Mouse (Mus musculus) stomach, postnatal 0 days (tissue): ENCODE measurements at regions not wholly inside any gene's neighbourhood (a gene's known extent, or its start where the extent isn't known, plus 50 kb on each side); places are given as distances from the start of the nearest gene placed in this dataset.

ENCODE experiments used
- ATAC-seq: fragments of 200-750 bp; cut with Nextera tagmentation; 2 replicates; pipeline ENCODE4 v1.8.0; 2017; ENCODE audit not compliant: low FRiP score, low TSS enrichment
- DNase-seq: peaks from one replicate; pipeline ENCODE4 v3.0.0-alpha.2; 2016; ENCODE audit warnings: low spot score
- H3K27ac ChIP-seq: fragments of 300-500 bp; sonication (generic); replicated peaks from 2 replicates; pipeline ENCODE4 v1.5.1; 2014; ENCODE audit warnings: mild to moderate bottlenecking, control low read depth
- H3K27me3 ChIP-seq: fragments of 300-500 bp; sonication (generic); 2 replicates; pipeline ENCODE4 v1.6.1; 2014; ENCODE audit warnings: low read length; ENCODE audit not compliant: control insufficient read depth, insufficient read depth
- H3K36me3 ChIP-seq: fragments of 300-500 bp; sonication (generic); 2 replicates; pipeline ENCODE4 v1.6.1; 2014; ENCODE audit warnings: low read length, mixed read lengths; ENCODE audit not compliant: control insufficient read depth, insufficient read depth
- H3K4me1 ChIP-seq: fragments of 300-500 bp; sonication (generic); replicated peaks from 2 replicates; pipeline ENCODE4 v1.6.1; 2014; ENCODE audit warnings: antibody characterized with exemption; ENCODE audit not compliant: control insufficient read depth, insufficient read depth
- H3K4me2 ChIP-seq: fragments of 300-500 bp; sonication (generic); replicated peaks from 2 replicates; pipeline ENCODE4 v1.6.1; 2014; ENCODE audit warnings: low read depth, mild to moderate bottlenecking, control low read depth, moderate library complexity
- H3K4me3 ChIP-seq: fragments of 300-500 bp; sonication (generic); 2 replicates; pipeline ENCODE4 v1.5.1; 2014; ENCODE audit warnings: low read depth, low read length, control low read depth
- H3K9ac ChIP-seq: fragments of 300-500 bp; sonication (generic); 2 replicates; pipeline ENCODE4 v1.6.1; 2014; ENCODE audit warnings: mild to moderate bottlenecking, low read length, control low read depth, mixed read lengths
- H3K9me3 ChIP-seq: fragments of 300-500 bp; sonication (generic); 2 replicates; pipeline ENCODE4 v1.6.1; 2016; ENCODE audit warnings: low read length; ENCODE audit not compliant: control insufficient read depth
- CTCF ChIP-seq: IDR thresholded peaks from 2 replicates; pipeline ENCODE4 v1.5.1; 2016; ENCODE audit warnings: antibody characterized with exemption, low read depth, mild to moderate bottlenecking, moderate library complexity
- EP300 ChIP-seq: optimal IDR thresholded peaks from 2 replicates; pipeline ENCODE3; 2016; ENCODE audit warnings: antibody characterized with exemption
- WGBS: fragments of 180-500 bp; shearing (Covaris S2); extraction: QIAGEN DNeasy Blood & Tissue Kit; methylation state at CpG from one replicate; pipeline ENCODE4 v1.1.7; 2014; 5-methylcytosine and 5-hydroxymethylcytosine counted together

GRCm38 (mm10) chr9:94278657-94279585 is 259.0 kb downstream of the 1190002N15Rik start:
- WGBS, result 79% methylated on average over 4 of the region's 4 CpGs
- H3K27me3 ChIP-seq, result no peaks in the 10 kb centered on the region
- no peak overlapping the region for H3K9ac ChIP-seq
- H3K4me1 ChIP-seq, result no peaks in the 10 kb centered on the region
- no peak for ATAC-seq
- TF ChIP-seq EP300 (no peak), CTCF (no peak)
- H3K27ac ChIP-seq, result no peak overlapping the region
- no peak for DNase-seq
- no peaks in the 10 kb centered on the region for H3K9me3 ChIP-seq
- no peak overlapping the region for H3K4me2 ChIP-seq
- no peak overlapping the region for H3K4me3 ChIP-seq
- no peaks in the 10 kb centered on the region for H3K36me3 ChIP-seq

- Histone ChIP-seq H3K9me3 (no peaks in the 10 kb centered on the region), H3K4me3 (no peak overlapping the region), H3K4me1 (no peaks in the 10 kb centered on the region), H3K27ac (no peak overlapping the region), H3K27me3 (no peaks in the 10 kb centered on the region), H3K4me2 (no peak overlapping the region), H3K36me3 (no peaks in the 10 kb centered on the region), H3K9ac (no peak overlapping the region)
- no peak for DNase-seq
- ATAC-seq, result no peak
- 69% methylated on average over 3 of the region's 3 CpGs for WGBS
- TF ChIP-seq EP300 (no peak), CTCF (no peak)
These were observed 260.8 kb downstream of the 1190002N15Rik start for GRCm38 (mm10) chr9:94277096-94277495.

- Histone ChIP-seq H3K27me3 (no peaks in the 10 kb centered on the region), H3K4me2 (no peak overlapping the region), H3K4me3 (no peak overlapping the region), H3K9ac (no peak overlapping the region), H3K36me3 (no peaks in the 10 kb centered on the region), H3K27ac (no peak overlapping the region), H3K9me3 (no peaks in the 10 kb centered on the region), H3K4me1 (no peaks in the 10 kb centered on the region)
- ATAC-seq, result no peak; the same call in 1 of the 2 replicates
- TF ChIP-seq EP300 (no peak), CTCF (no peak)
- DNase-seq, result no peak
- 48% methylated on average over 5 of the region's 5 CpGs for WGBS
These were observed 268.7 kb downstream of the 1190002N15Rik start for GRCm38 (mm10) chr9:94269213-94269612.

GRCm38 (mm10) chr9:94267243-94267642 is 270.6 kb downstream of the 1190002N15Rik start:
- no peaks in the 10 kb centered on the region for H3K36me3 ChIP-seq
- no peak overlapping the region for H3K27ac ChIP-seq
- H3K4me3 ChIP-seq, result no peak overlapping the region
- H3K9me3 ChIP-seq, result no peaks in the 10 kb centered on the region
- WGBS, result 82% methylated on average over 1 of the region's 1 CpGs
- ATAC-seq (no peak), DNase-seq (no peak)
- no peaks in the 10 kb centered on the region for H3K27me3 ChIP-seq
- no peaks in the 10 kb centered on the region for H3K4me1 ChIP-seq
- no peak for TF ChIP-seq EP300
- TF ChIP-seq CTCF, result no peak
- H3K9ac ChIP-seq, result no peak overlapping the region
- no peak overlapping the region for H3K4me2 ChIP-seq

- no peak overlapping the region for H3K27ac ChIP-seq
- 47% methylated on average over 8 of the region's 8 CpGs for WGBS
- DNase-seq, result no peak
These were observed 298.2 kb downstream of the 1190002N15Rik start for GRCm38 (mm10) chr9:94239479-94240241.

More at GRCm38 (mm10) chr9:94239479-94240241, 298.2 kb downstream of the 1190002N15Rik start:
- Histone ChIP-seq H3K9me3 (no peaks in the 10 kb centered on the region), H3K9ac (no peak overlapping the region), H3K4me2 (no peak overlapping the region), H3K4me3 (no peak overlapping the region), H3K4me1 (no peaks in the 10 kb centered on the region), H3K27me3 (no peaks in the 10 kb centered on the region), H3K36me3 (no peaks in the 10 kb centered on the region)
- TF ChIP-seq EP300 (no peak), CTCF (no peak)
- ATAC-seq, result no peak
